Mouse (Mus musculus) heart, postnatal 0 days (tissue): ENCODE measurements around the gene Golt1b.

Experiments
- CTCF ChIP-seq: IDR thresholded peaks from 2 replicates; pipeline ENCODE4 v1.5.1; 2016; ENCODE audit warnings: antibody characterized with exemption, control low read depth, low read depth
- EP300 ChIP-seq: IDR thresholded peaks from 2 replicates; pipeline ENCODE4 v1.6.1; 2016; ENCODE audit warnings: antibody characterized with exemption, low read depth

- TF ChIP-seq CTCF (no peak), EP300 (no peak)
These were observed 2.1 kb downstream of the Golt1b start for GRCm38 (mm10) chr6:142389101-142389500.
